Comparison of ENCODE assay signal across 8 mouse cellular contexts in genomic region chr11:80778916-80779526, GRCm38 (mm10). TPM values are rescaled to one million over a fixed set of nuclear protein-coding genes. Genes with fewer than 3 reads are reported as not detected.
A peak's percentile ranks its signal among the peaks of the same experiment; 100 is the strongest.
DNase-seq lines count a peak whose midpoint lies in the region; ATAC-seq and TF ChIP-seq lines count a peak whose summit lies in the region.

No protein-coding gene starts in this region.

- peak overlapping the region; percentile 84 for H3K4me3 ChIP-seq in heart, embryonic 10.5 days
- peak overlapping the region; percentile 82 for H3K4me3 ChIP-seq in ES-Bruce4 (ENCODE audit: low read depth, low read length)
- H3K4me3 ChIP-seq in forebrain, embryonic 16.5 days (replicated peaks; ENCODE audit: low read length): peak overlapping the region; percentile 74
- peak overlapping the region; percentile 92 for H3K4me3 ChIP-seq in liver, postnatal 0 days (ENCODE audit: low read depth, low read length)

- peak overlapping the region; percentile 76 for H3K4me2 ChIP-seq in forebrain, embryonic 16.5 days (ENCODE audit: low read length)
- peak overlapping the region; percentile 91 for H3K4me2 ChIP-seq in liver, postnatal 0 days (ENCODE audit: low read depth, low read length)

- TF ChIP-seq CTCF in ES-Bruce4 (IDR thresholded peaks at IDR 0.05; ENCODE audit: low read depth, low read length): no peak
- no peak for TF ChIP-seq CTCF in liver, postnatal 0 days (IDR thresholded peaks at IDR 0.05; ENCODE audit: low read depth)

- WGBS in heart, embryonic 10.5 days: 4% methylated on average over 18 of the region's 18 CpGs
- 3% methylated on average over 18 of the region's 18 CpGs for WGBS in forebrain, embryonic 16.5 days
- 7% methylated on average over 18 of the region's 18 CpGs for WGBS in liver, postnatal 0 days (ENCODE audit: insufficient replicate concordance)

- no peak for TF ChIP-seq EP300 in ES-Bruce4 (IDR thresholded peaks at IDR 0.05; ENCODE audit: insufficient read depth, low read depth, low read length)
- TF ChIP-seq EP300 in liver, postnatal 0 days (IDR thresholded peaks at IDR 0.05; ENCODE audit: low read depth): no peak

- no peaks in the 10 kb centered on the region for H3K36me3 ChIP-seq in heart, embryonic 10.5 days
- no peaks in the 10 kb centered on the region for H3K36me3 ChIP-seq in ES-Bruce4 (ENCODE audit: control insufficient read depth, insufficient read depth, low read length, poor library complexity, severe bottlenecking)
- no peaks in the 10 kb centered on the region for H3K36me3 ChIP-seq in forebrain, embryonic 16.5 days (ENCODE audit: control insufficient read depth, insufficient read depth)
- H3K36me3 ChIP-seq in liver, postnatal 0 days (replicated peaks; ENCODE audit: insufficient read depth, low read length): no peaks in the 10 kb centered on the region

- H3K27ac ChIP-seq in heart, embryonic 10.5 days: peak overlapping the region; percentile 90
- no peak overlapping the region for H3K27ac ChIP-seq in ES-Bruce4 (ENCODE audit: insufficient read depth, low read length)
- no peak overlapping the region for H3K27ac ChIP-seq in forebrain, embryonic 16.5 days (ENCODE audit: low read length)
- H3K27ac ChIP-seq in liver, postnatal 0 days (ENCODE audit: low read depth): peak overlapping the region; percentile 96

- DNase-seq in heart, embryonic 10.5 days (ENCODE audit: low spot score): no peak
- DNase-seq in heart, adult 8-10 months (ENCODE audit: low spot score): no peak
- DNase-seq in liver, postnatal 0 days: no peak
- DNase-seq in layer of hippocampus, postnatal 14 days (ENCODE audit: low spot score in 2 of 2): no peak
- no peak for DNase-seq in adrenal gland, adult 18-20 months (ENCODE audit: low spot score in 2 of 2)
- no peak for DNase-seq in adrenal gland, postnatal 25 days

- H3K4me1 ChIP-seq in heart, embryonic 10.5 days: peaks cover 14% of the 10 kb centered on the region
- H3K4me1 ChIP-seq in ES-Bruce4 (ENCODE audit: control insufficient read depth, insufficient read depth, low read length): no peaks in the 10 kb centered on the region
- H3K4me1 ChIP-seq in forebrain, embryonic 16.5 days (replicated peaks; ENCODE audit: control insufficient read depth, insufficient read depth, low read length): peaks cover 7% of the 10 kb centered on the region
- H3K4me1 ChIP-seq in liver, postnatal 0 days (ENCODE audit: insufficient read depth): peaks cover 8% of the 10 kb centered on the region; the same call in 1 of the 2 replicates

- no peaks in the 10 kb centered on the region for H3K9me3 ChIP-seq in heart, embryonic 10.5 days
- no peaks in the 10 kb centered on the region for H3K9me3 ChIP-seq in ES-Bruce4 (replicated peaks; ENCODE audit: control insufficient read depth, insufficient read depth, low read length, poor library complexity, severe bottlenecking)
- no peaks in the 10 kb centered on the region for H3K9me3 ChIP-seq in forebrain, embryonic 16.5 days (ENCODE audit: control insufficient read depth, low read length)
- H3K9me3 ChIP-seq in liver, postnatal 0 days (ENCODE audit: low read length): no peaks in the 10 kb centered on the region

- no peaks in the 10 kb centered on the region; the same call in 1 of the 2 replicates for H3K27me3 ChIP-seq in heart, embryonic 10.5 days (ENCODE audit: insufficient read depth, poor library complexity, severe bottlenecking)
- H3K27me3 ChIP-seq in ES-Bruce4 (ENCODE audit: control insufficient read depth, insufficient read depth, low read length, poor library complexity, severe bottlenecking): no peaks in the 10 kb centered on the region
- no peaks in the 10 kb centered on the region for H3K27me3 ChIP-seq in forebrain, embryonic 16.5 days (replicated peaks; ENCODE audit: control insufficient read depth, insufficient read depth, low read length)
- no peaks in the 10 kb centered on the region; the same call in 1 of the 2 replicates for H3K27me3 ChIP-seq in liver, postnatal 0 days (ENCODE audit: insufficient read depth, low read length)

- H3K9ac ChIP-seq in ES-Bruce4 (ENCODE audit: low read depth, poor library complexity, severe bottlenecking): peak overlapping the region; percentile 64
- H3K9ac ChIP-seq in forebrain, embryonic 16.5 days (replicated peaks; ENCODE audit: low read depth, low read length): peak overlapping the region; percentile 68
- peak overlapping the region; percentile 86 for H3K9ac ChIP-seq in liver, postnatal 0 days (replicated peaks)

- ATAC-seq in forebrain, embryonic 16.5 days: no peak
- ATAC-seq in liver, postnatal 0 days: no peak

- no peak for TF ChIP-seq POLR2A in ES-Bruce4 (IDR thresholded peaks at IDR 0.05; ENCODE audit: insufficient read depth, low read length)

RNA-seq across cellular contexts. Expression of gene Myo1d, which starts 0.8 kb away (rescaled TPM):
- polyA plus RNA-seq in heart, embryonic 10.5 days (2016; fragmentation: Nextera tagmentation; extraction: Ambion mirVana): 7.3 and 8.1 TPM in 2 replicates
- 10 to 100 TPM in 1 of 4 experiments, 1 to 10 TPM in 3; 7.4 to 10.4 (median 9.5) TPM for total RNA-seq in heart, adult 8-10 months (2022)
- 6.2 and 6.6 TPM in 2 replicates for polyA plus RNA-seq in ES-Bruce4 (2011; ENCODE audit: insufficient read depth, insufficient read length, low read depth, missing spikeins)
- 1.7 and 2.2 TPM in 2 replicates for polyA plus RNA-seq in forebrain, embryonic 16.5 days (2015; fragmentation: Nextera tagmentation; extraction: Ambion mirVana)
- 4.5 and 4.6 TPM in 2 replicates for polyA plus RNA-seq in liver, postnatal 0 days (2015; fragmentation: Nextera tagmentation; extraction: Ambion mirVana)
- total RNA-seq in layer of hippocampus, postnatal 14 days (2021): 1 to 10 TPM; 4.7 to 5.0 TPM
- total RNA-seq in adrenal gland, adult 18-20 months (2021): 10 to 100 TPM; 41.4 to 97.0 TPM
- 82.4 and 88.1 TPM in 2 replicates for total RNA-seq in adrenal gland, postnatal 25 days (2021)

RNA-seq across cellular contexts. Expression of gene Tmem98, which starts 31.0 kb away (rescaled TPM):
- 109 and 151 TPM in 2 replicates for polyA plus RNA-seq in heart, embryonic 10.5 days (2016; fragmentation: Nextera tagmentation; extraction: Ambion mirVana)
- 10 to 100 TPM; 12.3 to 14.2 (median 12.8) TPM for total RNA-seq in heart, adult 8-10 months (2022)
- polyA plus RNA-seq in ES-Bruce4 (2011; ENCODE audit: insufficient read depth, insufficient read length, low read depth, missing spikeins): 13.1 and 16.8 TPM in 2 replicates
- polyA plus RNA-seq in forebrain, embryonic 16.5 days (2015; fragmentation: Nextera tagmentation; extraction: Ambion mirVana): 30.1 and 38.4 TPM in 2 replicates
- 19.7 and 21.5 TPM in 2 replicates for polyA plus RNA-seq in liver, postnatal 0 days (2015; fragmentation: Nextera tagmentation; extraction: Ambion mirVana)
- total RNA-seq in layer of hippocampus, postnatal 14 days (2021): 10 to 100 TPM in 1 of 2 experiments, 1 to 10 TPM in 1; 7.3 to 10.7 TPM
- 10 to 100 TPM; 23.5 to 71.9 TPM for total RNA-seq in adrenal gland, adult 18-20 months (2021)
- total RNA-seq in adrenal gland, postnatal 25 days (2021): 65.1 and 67.8 TPM in 2 replicates

Comparison
In these comparisons a context has a peak if more than half of its experiments do, and no peak if none do; other contexts are left out.
1. H3K27ac ChIP-seq: peak in heart, embryonic 10.5 days (single experiment) and liver, postnatal 0 days (single experiment); none in ES-Bruce4 (single experiment) and forebrain, embryonic 16.5 days (single experiment).
2. Peak in every context shown above with its lines, with median percentiles within 50 percentile points of each other: H3K4me3 ChIP-seq and H3K9ac ChIP-seq.